Mouse (Mus musculus): ENCODE results near the gene Exoc2. TPM values are rescaled to one million over a fixed set of nuclear protein-coding genes. Genes with fewer than 3 reads are reported as not detected.

Exoc2 gene
- polyA plus RNA-seq, 1 experiment from 2014 or later, result 37.1 TPM

GRCm38 (mm10) chr13:30978224-30978623 is 4.3 kb upstream of the Exoc2 start:
- H3K27me3 ChIP-seq (ENCODE audit: control insufficient read depth, insufficient read depth, low read depth, low read length), result no peaks in the 10 kb centered on the region
- peaks cover 3% of the 10 kb centered on the region; the same call in 1 of the 2 replicates for H3K4me1 ChIP-seq (replicated peaks; ENCODE audit: control insufficient read depth, insufficient read depth, low read length)
- H3K4me3 ChIP-seq (ENCODE audit: low read length), result no peak overlapping the region
- no peaks in the 10 kb centered on the region for H3K9me3 ChIP-seq (ENCODE audit: control insufficient read depth, low read length)
- 48% methylated on average over 4 of the region's 4 CpGs for WGBS
- no peak overlapping the region for H3K27ac ChIP-seq (ENCODE audit: low read length)
- no peak for ATAC-seq (ENCODE audit: low read depth)
- no peak overlapping the region for H3K9ac ChIP-seq (ENCODE audit: low read length)
- H3K4me2 ChIP-seq (ENCODE audit: low read depth, low read length), result no peak overlapping the region
- no peaks in the 10 kb centered on the region for H3K36me3 ChIP-seq (ENCODE audit: control insufficient read depth, insufficient read depth, low read length)

DNA sequence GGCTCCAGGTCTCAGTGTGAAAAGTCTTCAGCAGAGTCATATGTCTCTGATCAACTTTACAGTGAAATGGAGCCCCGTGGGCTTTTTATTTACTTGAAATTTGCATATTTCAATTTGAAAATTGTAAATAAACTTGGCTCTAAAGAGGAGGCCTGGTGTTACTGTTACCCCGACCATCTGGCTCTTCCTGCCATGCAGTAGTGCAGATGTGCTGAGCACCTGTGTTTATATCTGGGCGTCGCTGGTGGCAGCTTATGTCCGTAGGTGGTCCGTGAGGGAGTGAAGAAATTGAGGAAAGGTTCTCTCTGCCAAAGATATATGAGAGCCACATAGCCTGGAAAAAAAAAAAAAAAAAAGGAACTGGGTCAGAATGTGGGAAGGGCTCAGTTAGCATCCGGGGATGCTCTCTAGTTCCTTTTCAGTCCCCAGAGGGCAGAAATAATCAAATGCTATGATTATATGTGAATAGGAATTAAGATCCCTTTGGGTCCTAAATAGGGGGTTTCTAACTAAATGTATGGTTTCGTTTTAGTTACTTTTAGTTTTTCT is 2.7 kb upstream of the Exoc2 start:
- no peak overlapping the region for H3K9ac ChIP-seq (ENCODE audit: low read length)
- H3K36me3 ChIP-seq (ENCODE audit: control insufficient read depth, insufficient read depth, low read length), result no peaks in the 10 kb centered on the region
- no peak overlapping the region for H3K4me3 ChIP-seq (ENCODE audit: low read length)
- WGBS, result 36% methylated on average over 8 of the region's 8 CpGs
- no peaks in the 10 kb centered on the region for H3K9me3 ChIP-seq (ENCODE audit: control insufficient read depth, low read length)
- H3K27me3 ChIP-seq (ENCODE audit: control insufficient read depth, insufficient read depth, low read depth, low read length), result no peaks in the 10 kb centered on the region
- ATAC-seq (ENCODE audit: low read depth), result no peak
- H3K4me2 ChIP-seq (ENCODE audit: low read depth, low read length), result no peak overlapping the region
- no peak overlapping the region for H3K27ac ChIP-seq (ENCODE audit: low read length)
- H3K4me1 ChIP-seq (replicated peaks; ENCODE audit: control insufficient read depth, insufficient read depth, low read length), result peaks cover 7% of the 10 kb centered on the region

- Histone ChIP-seq H3K4me1 (replicated peaks; ENCODE audit: control insufficient read depth, insufficient read depth, low read length) (peaks cover 12% of the 10 kb centered on the region), H3K27ac (ENCODE audit: low read length) (peak overlapping the region; percentile 90), H3K27me3 (ENCODE audit: control insufficient read depth, insufficient read depth, low read depth, low read length) (no peaks in the 10 kb centered on the region), H3K9me3 (ENCODE audit: control insufficient read depth, low read length) (no peaks in the 10 kb centered on the region), H3K4me3 (ENCODE audit: low read length) (peak overlapping the region; percentile 98), H3K36me3 (ENCODE audit: control insufficient read depth, insufficient read depth, low read length) (no peaks in the 10 kb centered on the region), H3K4me2 (ENCODE audit: low read depth, low read length) (peak overlapping the region; percentile 66), H3K9ac (ENCODE audit: low read length) (peak overlapping the region; percentile 93)
- WGBS, result 20% methylated on average over 5 of the region's 5 CpGs
- ATAC-seq (ENCODE audit: low read depth), result peak; percentile 51
Measured at GRCm38 (mm10) chr13:30974247-30974630, 346 bp upstream of the Exoc2 start.

DNA sequence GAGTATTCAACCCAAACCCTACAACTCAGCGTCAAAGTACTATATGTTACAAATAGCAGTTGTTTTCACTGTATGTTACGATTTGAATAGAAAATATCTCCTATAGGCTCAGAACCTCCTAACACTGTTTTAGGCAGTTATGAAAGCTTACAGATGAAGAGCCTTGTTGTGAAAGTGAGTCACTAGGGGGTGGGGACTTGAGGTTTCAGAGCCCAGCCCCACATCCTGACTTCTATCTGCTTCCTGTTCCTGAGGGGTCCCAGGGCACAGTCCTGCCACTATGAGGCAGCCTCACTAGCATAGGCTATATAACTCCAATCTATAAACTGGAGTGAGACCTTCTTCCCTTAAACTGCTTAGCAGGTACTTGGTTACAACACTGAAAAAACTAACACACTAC is 1.8 kb downstream of the Exoc2 start:
- Histone ChIP-seq H3K9me3 (ENCODE audit: control insufficient read depth, low read length) (no peaks in the 10 kb centered on the region), H3K4me1 (replicated peaks; ENCODE audit: control insufficient read depth, insufficient read depth, low read length) (peaks cover 22% of the 10 kb centered on the region), H3K9ac (ENCODE audit: low read length) (no peak overlapping the region), H3K36me3 (ENCODE audit: control insufficient read depth, insufficient read depth, low read length) (no peaks in the 10 kb centered on the region), H3K4me3 (ENCODE audit: low read length) (no peak overlapping the region), H3K27me3 (ENCODE audit: control insufficient read depth, insufficient read depth, low read depth, low read length) (no peaks in the 10 kb centered on the region), H3K27ac (ENCODE audit: low read length) (no peak overlapping the region), H3K4me2 (ENCODE audit: low read depth, low read length) (no peak overlapping the region)
- 89% methylated on average over 2 of the region's 2 CpGs for WGBS
- no peak for ATAC-seq (ENCODE audit: low read depth)

- no peak overlapping the region for H3K27ac ChIP-seq (ENCODE audit: low read length)
- no peaks in the 10 kb centered on the region for H3K27me3 ChIP-seq (ENCODE audit: control insufficient read depth, insufficient read depth, low read depth, low read length)
- H3K4me2 ChIP-seq (ENCODE audit: low read depth, low read length), result no peak overlapping the region
- H3K4me3 ChIP-seq (ENCODE audit: low read length), result no peak overlapping the region
- no peak for ATAC-seq (ENCODE audit: low read depth)
- H3K9me3 ChIP-seq (ENCODE audit: control insufficient read depth, low read length), result no peaks in the 10 kb centered on the region
- 76% methylated on average over 3 of the region's 3 CpGs for WGBS
- peaks cover 25% of the 10 kb centered on the region for H3K4me1 ChIP-seq (replicated peaks; ENCODE audit: control insufficient read depth, insufficient read depth, low read length)
- no peaks in the 10 kb centered on the region for H3K36me3 ChIP-seq (ENCODE audit: control insufficient read depth, insufficient read depth, low read length)
- no peak overlapping the region for H3K9ac ChIP-seq (ENCODE audit: low read length)
Measured at GRCm38 (mm10) chr13:30971047-30971446, 2.8 kb downstream of the Exoc2 start.

- WGBS, result 47% methylated on average over 4 of the region's 4 CpGs
- Histone ChIP-seq H3K4me2 (ENCODE audit: low read depth, low read length) (no peak overlapping the region), H3K4me3 (ENCODE audit: low read length) (no peak overlapping the region), H3K27me3 (ENCODE audit: control insufficient read depth, insufficient read depth, low read depth, low read length) (no peaks in the 10 kb centered on the region), H3K9me3 (ENCODE audit: control insufficient read depth, low read length) (no peaks in the 10 kb centered on the region), H3K4me1 (replicated peaks; ENCODE audit: control insufficient read depth, insufficient read depth, low read length) (peaks cover 22% of the 10 kb centered on the region), H3K9ac (ENCODE audit: low read length) (no peak overlapping the region), H3K36me3 (ENCODE audit: control insufficient read depth, insufficient read depth, low read length) (no peaks in the 10 kb centered on the region), H3K27ac (ENCODE audit: low read length) (no peak overlapping the region)
- ATAC-seq (ENCODE audit: low read depth), result no peak
Measured at GRCm38 (mm10) chr13:30968311-30968710, 5.6 kb downstream of the Exoc2 start.

- ATAC-seq (ENCODE audit: low read depth), result peak; percentile 96
- WGBS, result 21% methylated on average over 10 of the region's 10 CpGs
Measured at GRCm38 (mm10) chr13:30966507-30966911, 7.4 kb downstream of the Exoc2 start.

GRCm38 (mm10) chr13:30961932-30962331 is 12.0 kb downstream of the Exoc2 start:
- WGBS, result 44% methylated on average over 2 of the region's 2 CpGs
- no peak for ATAC-seq (ENCODE audit: low read depth)
- Histone ChIP-seq H3K27me3 (ENCODE audit: control insufficient read depth, insufficient read depth, low read depth, low read length) (no peaks in the 10 kb centered on the region), H3K4me3 (ENCODE audit: low read length) (no peak overlapping the region), H3K9me3 (ENCODE audit: control insufficient read depth, low read length) (no peaks in the 10 kb centered on the region), H3K4me2 (ENCODE audit: low read depth, low read length) (no peak overlapping the region), H3K36me3 (ENCODE audit: control insufficient read depth, insufficient read depth, low read length) (no peaks in the 10 kb centered on the region; the same call in 1 of the 2 replicates), H3K9ac (ENCODE audit: low read length) (no peak overlapping the region), H3K4me1 (replicated peaks; ENCODE audit: control insufficient read depth, insufficient read depth, low read length) (peaks cover 3% of the 10 kb centered on the region; the same call in 1 of the 2 replicates), H3K27ac (ENCODE audit: low read length) (no peak overlapping the region)

More at GRCm38 (mm10) chr13:30966507-30966911, 7.4 kb downstream of the Exoc2 start:
- no peaks in the 10 kb centered on the region for H3K36me3 ChIP-seq (ENCODE audit: control insufficient read depth, insufficient read depth, low read length)
- no peak overlapping the region for H3K9ac ChIP-seq (ENCODE audit: low read length)
- no peaks in the 10 kb centered on the region for H3K27me3 ChIP-seq (ENCODE audit: control insufficient read depth, insufficient read depth, low read depth, low read length)
- H3K9me3 ChIP-seq (ENCODE audit: control insufficient read depth, low read length), result no peaks in the 10 kb centered on the region
- no peak overlapping the region for H3K4me2 ChIP-seq (ENCODE audit: low read depth, low read length)
- H3K27ac ChIP-seq (ENCODE audit: low read length), result peak overlapping the region; percentile 64
- no peak overlapping the region for H3K4me3 ChIP-seq (ENCODE audit: low read length)
- peaks cover 18% of the 10 kb centered on the region for H3K4me1 ChIP-seq (replicated peaks; ENCODE audit: control insufficient read depth, insufficient read depth, low read length)

GRCm38 (mm10) chr13:30960714-30961113 is 13.2 kb downstream of the Exoc2 start:
- H3K9ac ChIP-seq (ENCODE audit: low read length), result no peak overlapping the region
- no peak for ATAC-seq (ENCODE audit: low read depth)
- no peaks in the 10 kb centered on the region for H3K9me3 ChIP-seq (ENCODE audit: control insufficient read depth, low read length)
- 65% methylated on average over 2 of the region's 2 CpGs for WGBS
- no peaks in the 10 kb centered on the region for H3K27me3 ChIP-seq (ENCODE audit: control insufficient read depth, insufficient read depth, low read depth, low read length)
- H3K27ac ChIP-seq (ENCODE audit: low read length), result no peak overlapping the region
- H3K36me3 ChIP-seq (ENCODE audit: control insufficient read depth, insufficient read depth, low read length), result no peaks in the 10 kb centered on the region; the same call in 1 of the 2 replicates
- no peak overlapping the region for H3K4me2 ChIP-seq (ENCODE audit: low read depth, low read length)
- no peak overlapping the region for H3K4me3 ChIP-seq (ENCODE audit: low read length)
- no peaks in the 10 kb centered on the region; the same call in 1 of the 2 replicates for H3K4me1 ChIP-seq (replicated peaks; ENCODE audit: control insufficient read depth, insufficient read depth, low read length)

GRCm38 (mm10) chr13:30953580-30953979 is 20.3 kb downstream of the Exoc2 start:
- no peak overlapping the region for H3K4me3 ChIP-seq (ENCODE audit: low read length)
- H3K9me3 ChIP-seq (ENCODE audit: control insufficient read depth, low read length), result no peaks in the 10 kb centered on the region
- H3K36me3 ChIP-seq (ENCODE audit: control insufficient read depth, insufficient read depth, low read length), result no peaks in the 10 kb centered on the region
- WGBS, result 9% methylated on average over 1 of the region's 1 CpGs
- no peak overlapping the region for H3K27ac ChIP-seq (ENCODE audit: low read length)
- no peaks in the 10 kb centered on the region for H3K4me1 ChIP-seq (replicated peaks; ENCODE audit: control insufficient read depth, insufficient read depth, low read length)
- no peaks in the 10 kb centered on the region for H3K27me3 ChIP-seq (ENCODE audit: control insufficient read depth, insufficient read depth, low read depth, low read length)
- no peak overlapping the region for H3K9ac ChIP-seq (ENCODE audit: low read length)
- no peak for ATAC-seq (ENCODE audit: low read depth)
- no peak overlapping the region for H3K4me2 ChIP-seq (ENCODE audit: low read depth, low read length)

Data from lung, embryonic 16.5 days (tissue).